11 mouse cellular contexts compared by ENCODE assay signal in genomic region chrX:71352033-71352432, GRCm38 (mm10). TPM values are rescaled to one million over a fixed set of nuclear protein-coding genes. Genes with fewer than 3 reads are reported as not detected.
DNase-seq lines count a peak whose midpoint lies in the region; ATAC-seq and TF ChIP-seq lines count a peak whose summit lies in the region.
"Had no signal": no experiment of that assay in that cellular context is flagged by ENCODE, and none has a peak within 500 bp of the region (broad histone marks: within the 10 kb centered on the region; RNA-seq: fewer than 3 reads in every experiment).

No protein-coding gene starts in this region.

- H3K4me2 ChIP-seq in midbrain, embryonic 13.5 days (replicated peaks), result no peak overlapping the region
- H3K4me2 ChIP-seq: embryonic facial prominence, embryonic 15.5 days; heart, embryonic 15.5 days; hindbrain, embryonic 15.5 days had no signal

- no peak overlapping the region for H3K4me3 ChIP-seq in left cerebral cortex, adult 2 months
- no peak overlapping the region for H3K4me3 ChIP-seq in midbrain, embryonic 13.5 days (replicated peaks)
- H3K4me3 ChIP-seq: embryonic facial prominence, embryonic 15.5 days; heart, embryonic 15.5 days; hindbrain, embryonic 15.5 days had no signal

- no peaks in the 10 kb centered on the region for H3K27me3 ChIP-seq in midbrain, embryonic 13.5 days
- H3K27me3 ChIP-seq: embryonic facial prominence, embryonic 15.5 days; heart, embryonic 15.5 days; hindbrain, embryonic 15.5 days had no signal

- ATAC-seq in CD4-positive, CD25-positive, alpha-beta regulatory T cell, adult 4 months, result peak; percentile 61
- ATAC-seq in midbrain, embryonic 13.5 days, result no peak

- no peak overlapping the region for H3K9ac ChIP-seq in midbrain, embryonic 13.5 days (replicated peaks)
- H3K9ac ChIP-seq: embryonic facial prominence, embryonic 15.5 days; heart, embryonic 15.5 days; hindbrain, embryonic 15.5 days had no signal

- no peak overlapping the region for H3K27ac ChIP-seq in left cerebral cortex, adult 2 months
- no peak overlapping the region for H3K27ac ChIP-seq in midbrain, embryonic 13.5 days
- H3K27ac ChIP-seq: embryonic facial prominence, embryonic 15.5 days; heart, embryonic 15.5 days; hindbrain, embryonic 15.5 days had no signal

- no peaks in the 10 kb centered on the region for H3K36me3 ChIP-seq in midbrain, embryonic 13.5 days
- H3K36me3 ChIP-seq: embryonic facial prominence, embryonic 15.5 days; heart, embryonic 15.5 days; hindbrain, embryonic 15.5 days had no signal

- 67% methylated on average over 1 of the region's 1 CpGs for WGBS in midbrain, embryonic 13.5 days

- intact Hi-C loops in left cerebral cortex, adult 2 months (cut with DNase I), result no loop called here

- peak; percentile 15 for TF ChIP-seq CTCF in left cerebral cortex, adult 2 months (IDR thresholded peaks at IDR 0.05)

- no peak for DNase-seq in left cerebral cortex, adult 2 months (ENCODE audit: extremely low spot score in 1 of 2, low spot score in 2 of 2)
- DNase-seq in left cerebral cortex, adult 9 months (ENCODE audit: low spot score in 2 of 2), result no peak
- peak; percentile 35 for DNase-seq in A20 (ENCODE audit: low read depth, low spot score)
- peak; percentile 58 for DNase-seq in induced T-regulatory cell, adult 2 months (ENCODE audit: low read depth)
- no peak for DNase-seq in frontal cortex, postnatal 36 days (ENCODE audit: low spot score in 2 of 2)
- DNase-seq: left cerebral cortex, postnatal 4 days had no signal

- no peaks in the 10 kb centered on the region for H3K4me1 ChIP-seq in midbrain, embryonic 13.5 days (replicated peaks)
- H3K4me1 ChIP-seq: embryonic facial prominence, embryonic 15.5 days; heart, embryonic 15.5 days; hindbrain, embryonic 15.5 days had no signal

- H3K9me3 ChIP-seq in midbrain, embryonic 13.5 days, result no peaks in the 10 kb centered on the region
- H3K9me3 ChIP-seq: embryonic facial prominence, embryonic 15.5 days; heart, embryonic 15.5 days; hindbrain, embryonic 15.5 days had no signal

RNA-seq across cellular contexts. Expression of gene Mtmr1, which starts 12.5 kb away (rescaled TPM):
- 10 to 100 TPM; 44.4 to 47.4 TPM for total RNA-seq in left cerebral cortex, adult 2 months (2021)
- polyA plus RNA-seq in CD4-positive, CD25-positive, alpha-beta regulatory T cell, adult 4 months (2017; shearing (Covaris generic)), result 1 to 10 TPM; 4.1 to 9.1 TPM
- 16.3 and 17.1 TPM in 2 replicates for polyA plus RNA-seq in midbrain, embryonic 13.5 days (2015; fragmentation: Nextera tagmentation; extraction: Ambion mirVana)

Comparison
In these comparisons a context has a peak if more than half of its experiments do, and no peak if none do; other contexts are left out.
1. DNase-seq: peak in A20 (single experiment) and induced T-regulatory cell, adult 2 months (single experiment); none in left cerebral cortex, adult 2 months (0 of 2), left cerebral cortex, adult 9 months (0 of 2) and frontal cortex, postnatal 36 days (0 of 2).